Mouse (Mus musculus) A20 (cell line): ENCODE data around the gene Gpr152.

Experiments
- DNase-seq: peaks from one replicate; pipeline ENCODE4 v3.0.0-alpha.2; 2011; ENCODE audit warnings: low read depth, low spot score

Gene Gpr152

DNA sequence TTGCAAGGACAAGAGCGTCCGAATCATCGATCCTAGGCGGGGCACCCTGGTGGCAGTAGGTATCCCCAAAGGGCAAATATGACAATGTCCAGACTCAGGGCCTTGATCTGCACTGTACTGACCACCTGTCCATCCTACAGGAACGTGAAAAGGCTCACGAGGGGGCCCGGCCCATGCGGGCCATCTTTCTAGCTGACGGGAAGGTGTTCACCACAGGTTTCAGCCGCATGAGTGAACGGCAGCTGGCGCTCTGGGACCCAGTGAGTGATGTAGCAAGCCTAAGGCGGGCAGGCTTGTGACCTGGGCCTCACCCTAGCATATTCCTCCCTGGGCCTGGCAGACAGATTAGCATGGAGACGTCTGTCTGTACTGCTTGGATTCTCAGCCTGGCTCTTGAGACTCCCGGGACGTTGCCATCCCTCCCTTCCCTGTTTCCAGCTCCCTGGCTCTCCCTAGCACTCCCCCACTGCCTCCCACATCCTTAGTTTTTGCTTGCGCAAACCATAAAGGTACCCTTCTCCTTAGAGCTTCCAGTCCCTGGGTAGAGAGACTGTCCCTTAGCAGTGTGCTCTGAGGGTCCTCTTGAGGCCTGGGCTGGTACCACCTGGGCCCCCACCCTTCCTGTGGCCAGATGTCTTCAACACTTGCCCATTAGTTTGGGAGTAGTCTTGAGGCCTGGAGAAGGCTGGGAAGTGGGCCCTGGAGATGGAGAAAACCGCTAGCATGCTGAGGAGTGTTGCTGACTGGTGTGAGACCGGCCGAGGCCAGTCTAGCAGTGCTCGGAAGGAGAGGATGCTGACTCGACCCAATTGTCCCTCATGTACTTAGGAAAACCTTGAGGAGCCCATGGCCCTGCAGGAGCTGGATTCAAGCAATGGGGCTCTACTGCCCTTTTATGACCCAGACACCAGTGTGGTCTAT, 11.2 kb downstream of the Gpr152 start:
- DNase-seq, result no peak

DNA sequence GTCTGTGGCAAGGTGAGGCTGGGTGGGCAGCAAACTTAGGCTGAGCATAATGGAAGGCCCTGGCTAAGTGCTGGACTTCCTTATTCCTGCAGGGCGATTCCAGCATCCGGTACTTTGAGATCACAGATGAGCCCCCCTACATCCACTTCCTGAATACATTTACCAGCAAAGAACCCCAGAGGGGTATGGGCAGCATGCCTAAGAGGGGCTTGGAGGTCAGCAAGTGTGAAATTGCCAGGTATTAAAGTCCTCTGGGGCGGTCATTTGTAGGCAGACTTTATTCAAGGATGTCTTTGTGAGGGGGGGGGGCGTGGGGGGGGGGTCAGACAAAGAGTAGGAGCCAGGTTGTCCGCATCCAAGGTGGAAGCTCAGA, 11.9 kb downstream of the Gpr152 start:
- no peak for DNase-seq

DNA sequence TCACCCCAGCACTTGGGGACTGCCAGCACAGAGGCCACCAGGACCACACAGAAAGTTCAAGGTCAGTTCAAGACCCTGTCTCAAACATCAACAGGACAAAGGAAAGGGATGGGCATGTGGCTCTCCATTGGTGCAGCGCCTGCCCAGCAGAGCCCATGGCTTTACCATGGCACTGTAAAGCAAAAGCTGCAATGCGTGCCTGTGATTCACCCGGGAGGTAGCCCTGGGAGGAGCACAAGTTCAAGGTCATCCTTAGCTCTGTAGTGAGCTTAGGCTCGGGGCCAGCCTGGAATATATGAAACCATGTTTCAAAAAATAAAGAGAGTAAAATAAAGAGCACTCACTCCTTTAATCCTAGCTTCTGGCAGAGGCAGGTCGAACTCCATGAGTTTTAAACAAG, 12.3 kb downstream of the Gpr152 start:
- no peak for DNase-seq

DNA sequence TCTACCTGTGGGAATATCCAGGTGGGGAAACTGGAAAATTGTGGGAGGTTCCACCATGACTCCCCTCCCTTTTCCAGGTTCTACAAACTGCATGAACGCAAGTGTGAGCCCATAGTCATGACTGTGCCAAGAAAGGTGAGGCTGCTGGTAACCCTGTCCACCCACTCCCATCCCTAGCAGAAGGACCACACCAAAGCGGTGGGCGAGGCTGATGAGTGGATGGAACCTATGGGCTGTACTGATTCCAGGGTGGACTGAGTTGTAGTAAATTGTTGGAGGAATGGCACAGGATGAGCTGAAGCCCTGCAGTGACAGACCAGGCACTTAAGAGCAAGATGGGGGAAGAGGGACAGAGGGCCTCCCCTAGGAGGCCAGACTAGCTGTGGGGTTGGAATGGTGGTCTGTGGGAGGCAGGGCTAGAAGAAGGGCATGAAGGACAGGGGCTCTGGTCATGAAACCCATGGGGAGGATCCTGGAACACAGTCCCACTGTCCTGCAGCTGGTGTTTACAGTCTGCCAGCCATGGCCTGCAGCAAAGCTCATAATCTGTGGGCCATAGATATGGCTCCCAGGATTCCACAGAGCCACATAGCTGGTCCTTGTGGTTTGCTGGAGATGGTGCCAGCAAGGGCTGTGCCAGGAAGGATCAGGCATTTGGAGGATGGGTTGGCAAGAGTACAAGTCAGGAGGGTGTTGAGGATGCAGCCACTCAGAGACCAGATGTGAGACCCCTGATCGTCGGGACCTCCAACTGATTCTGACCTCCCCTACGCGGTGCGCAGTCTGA, 13.1 kb downstream of the Gpr152 start:
- DNase-seq, result no peak

DNA sequence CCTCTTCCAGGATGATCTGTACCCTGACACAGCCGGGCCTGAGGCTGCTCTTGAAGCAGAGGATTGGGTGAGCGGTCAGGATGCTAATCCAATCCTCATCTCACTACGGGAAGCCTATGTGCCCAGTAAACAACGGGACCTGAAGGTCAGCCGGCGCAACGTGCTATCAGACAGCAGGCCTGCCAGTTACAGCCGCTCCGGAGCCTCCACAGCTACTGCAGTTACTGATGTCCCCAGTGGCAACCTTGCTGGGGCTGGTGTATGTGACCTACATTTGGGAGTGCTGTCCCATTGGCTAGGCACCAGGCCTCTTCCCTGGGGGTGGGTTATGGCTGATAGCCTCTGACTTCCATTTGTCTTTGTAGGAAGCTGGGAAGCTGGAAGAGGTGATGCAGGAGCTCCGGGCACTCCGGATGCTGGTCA, 13.7 kb downstream of the Gpr152 start, which contains the start of gene Ptprcap:
Ptprcap (plus strand) TSS at position 373 of the 423 bp plus-strand sequence.
- DNase-seq, result no peak

DNA sequence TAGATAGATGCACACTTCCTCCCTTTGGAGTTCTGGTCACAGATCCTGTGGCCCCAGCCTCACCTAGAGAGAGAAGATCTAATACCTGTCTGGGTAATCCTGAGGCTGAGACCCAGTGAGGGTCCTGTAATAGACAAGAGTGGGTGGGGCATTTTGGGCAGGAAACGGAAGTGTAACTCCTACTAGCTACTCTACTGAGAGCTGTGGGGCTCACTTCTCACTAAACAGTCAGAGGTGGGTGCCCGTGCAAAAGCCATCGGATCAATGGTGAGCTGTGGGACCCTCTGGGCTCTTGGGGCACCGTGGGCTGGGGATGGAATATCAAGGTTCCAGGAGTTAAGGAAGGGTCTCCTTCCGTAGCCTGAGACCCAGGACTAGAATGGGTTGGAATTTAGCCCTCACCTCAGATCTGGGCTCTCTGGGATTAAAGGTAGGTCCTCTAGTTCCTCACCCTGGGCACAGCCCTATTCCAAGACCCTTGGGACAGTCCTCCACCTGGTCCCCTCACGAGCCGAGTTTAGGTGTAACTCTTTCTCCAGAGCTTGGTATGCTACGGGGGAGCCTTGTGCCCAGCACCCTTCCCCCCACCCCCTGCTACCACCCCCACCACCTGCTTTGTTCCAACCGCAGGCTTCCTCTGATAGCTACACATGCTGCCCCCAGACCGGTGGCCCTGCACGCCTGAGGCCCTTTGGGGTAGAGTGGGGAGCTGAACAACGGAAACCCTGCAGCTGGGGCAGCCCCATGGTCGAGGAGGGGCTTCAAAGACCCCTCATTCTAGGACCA, 15.0 kb downstream of the Gpr152 start:
- peak; percentile 81 for DNase-seq

DNA sequence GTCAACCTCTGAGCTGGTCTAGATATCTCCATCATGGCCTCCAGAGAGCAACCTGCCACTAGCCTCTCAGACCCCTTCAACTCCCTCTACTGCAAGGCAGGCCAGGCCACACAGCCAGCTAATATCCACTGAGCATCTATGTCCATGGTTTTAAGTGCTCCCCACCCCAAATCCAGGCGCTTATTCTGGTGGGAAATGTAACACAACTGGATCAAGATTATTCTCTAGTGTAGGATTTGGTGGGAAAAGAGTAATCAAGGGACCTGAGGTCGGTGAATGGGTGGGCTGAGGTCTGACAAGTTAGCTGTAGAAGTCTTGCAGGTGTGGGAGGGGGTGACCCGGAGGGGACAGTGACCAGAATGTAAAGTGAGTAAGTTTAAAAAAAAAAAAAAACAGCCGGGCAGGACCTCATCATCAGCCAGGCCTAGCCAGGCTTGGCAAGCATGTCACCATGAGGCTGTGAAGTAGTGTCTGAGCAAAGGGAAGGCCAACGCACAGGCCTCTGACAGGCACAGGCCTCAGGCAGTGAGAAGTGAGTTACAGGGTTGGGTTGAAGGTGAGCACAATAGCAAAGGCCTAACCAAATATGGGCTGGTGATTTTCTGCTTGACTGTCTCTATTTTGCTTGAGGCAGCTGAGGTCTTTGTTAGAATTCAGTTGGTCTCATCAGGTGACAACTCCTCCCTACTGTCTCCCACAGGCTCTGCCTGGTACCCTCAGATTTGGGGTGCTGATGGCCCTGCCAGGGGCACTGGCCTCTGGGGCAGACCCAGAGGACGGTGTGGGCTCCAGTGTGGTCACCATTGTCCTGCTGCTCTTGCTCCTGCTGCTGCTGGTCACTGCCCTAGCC, 15.9 kb downstream of the Gpr152 start:
- DNase-seq, result peak; percentile 71

DNA sequence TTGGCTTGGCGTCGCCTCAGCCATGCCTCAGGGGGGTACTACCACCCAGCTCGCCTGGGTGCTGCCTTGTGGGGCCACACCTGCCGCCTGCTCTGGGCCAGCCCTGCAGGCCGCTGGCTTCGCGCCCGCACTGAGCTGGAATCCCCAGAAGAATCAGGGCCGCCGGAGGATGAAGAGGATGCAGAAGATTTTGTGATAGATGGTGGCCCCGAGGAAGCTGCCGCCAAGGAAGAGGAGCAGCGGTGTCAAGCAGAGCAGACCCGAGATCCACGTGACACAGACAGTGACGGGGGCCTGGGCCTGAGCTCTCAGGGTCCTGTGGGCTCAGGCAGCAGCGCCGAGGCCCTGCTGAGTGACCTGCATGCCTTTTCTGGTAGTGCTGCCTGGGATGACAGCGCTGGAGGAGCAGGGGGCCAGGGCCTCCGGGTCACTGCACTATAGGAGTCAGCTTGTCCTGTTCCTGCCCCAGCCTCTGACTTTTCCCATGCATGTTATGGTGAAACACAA, 16.5 kb downstream of the Gpr152 start:
- no peak for DNase-seq

DNA sequence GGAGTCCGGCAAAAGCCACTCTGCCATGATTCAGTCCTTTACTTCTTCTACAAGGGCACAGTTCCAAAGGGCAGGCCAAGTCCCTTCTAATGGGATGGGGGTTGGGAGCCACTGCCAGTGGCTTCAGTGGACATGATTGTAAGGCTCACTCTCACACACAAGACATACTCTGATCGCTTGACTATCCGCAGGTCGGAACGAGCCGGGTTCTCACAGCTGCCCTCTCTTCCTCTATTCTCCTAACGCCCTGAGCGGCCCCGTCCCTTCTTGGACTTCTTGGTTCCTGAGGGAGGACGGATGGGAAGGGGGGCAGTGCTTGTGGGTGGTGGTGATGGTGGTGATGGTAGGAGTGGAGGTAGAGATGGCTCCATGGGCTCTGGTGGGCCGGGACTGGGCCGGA, 17.2 kb downstream of the Gpr152 start:
- DNase-seq, result no peak

DNA sequence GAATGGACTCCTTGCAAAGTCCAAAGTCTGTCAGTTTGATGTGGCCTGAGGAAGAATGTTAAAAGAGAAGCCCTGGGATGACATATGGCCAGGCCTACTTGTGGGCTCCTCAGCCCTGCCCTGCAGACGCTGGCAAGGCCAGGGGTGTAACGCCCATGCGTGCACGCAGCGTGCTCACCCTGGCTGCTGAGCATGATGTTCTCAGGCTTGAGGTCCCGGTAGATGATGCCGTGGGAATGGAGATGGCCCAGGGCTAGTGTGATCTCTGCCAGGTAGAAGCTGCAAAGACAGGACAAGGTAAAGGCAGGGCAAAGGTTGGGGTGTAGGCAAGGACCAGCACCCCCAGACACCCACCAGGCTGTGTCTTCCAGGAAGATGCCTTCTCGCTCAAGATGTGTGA, 19.5 kb downstream of the Gpr152 start:
- DNase-seq, result no peak

DNA sequence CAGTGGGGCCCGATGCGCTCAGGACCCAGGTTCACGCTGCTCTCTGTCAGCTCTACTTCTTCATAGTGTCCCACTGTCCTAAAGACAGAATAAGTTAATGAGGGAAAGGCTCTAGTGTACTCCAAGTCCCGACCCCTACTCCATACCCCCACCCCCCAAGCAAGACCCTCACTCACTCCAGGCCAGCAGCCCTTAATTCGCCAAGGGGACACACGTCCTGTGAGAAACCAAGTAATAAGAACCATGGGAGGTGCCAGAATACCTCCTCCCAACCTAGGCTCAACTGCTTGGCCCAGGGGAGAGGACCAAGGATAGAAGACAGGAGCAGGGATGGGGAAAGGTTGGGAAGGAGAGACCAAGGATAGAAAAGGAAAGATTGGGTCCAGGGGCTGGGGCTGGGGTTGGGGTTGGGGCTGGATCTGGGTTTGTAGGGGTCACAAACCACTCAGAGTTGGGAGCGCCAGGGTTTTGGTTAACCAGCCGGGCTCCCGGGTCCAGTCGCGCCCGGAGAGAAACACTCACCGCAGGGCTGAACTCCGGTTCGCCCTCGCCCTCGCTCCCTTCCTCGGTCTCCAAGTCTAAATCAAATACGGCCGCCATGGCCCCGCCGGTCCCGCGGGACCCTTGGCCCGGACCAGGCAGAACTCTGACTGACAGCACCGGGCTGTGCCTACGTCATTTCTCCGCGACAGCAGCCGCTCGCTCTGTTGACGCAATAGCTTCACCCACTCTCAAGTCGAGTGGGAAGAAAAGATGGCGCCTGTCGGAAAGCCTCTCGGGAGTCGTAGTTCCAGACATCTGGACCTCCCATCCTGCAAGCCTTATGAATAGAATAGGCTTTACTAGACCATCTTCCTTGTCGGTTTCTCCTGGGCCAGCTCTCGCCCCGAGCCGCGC, 23.3 kb downstream of the Gpr152 start, which contains the start of gene Rps6kb2:
Rps6kb2 (minus strand) TSS at position 709 of the 897 bp plus-strand sequence.
- DNase-seq, result peak; percentile 95

DNA sequence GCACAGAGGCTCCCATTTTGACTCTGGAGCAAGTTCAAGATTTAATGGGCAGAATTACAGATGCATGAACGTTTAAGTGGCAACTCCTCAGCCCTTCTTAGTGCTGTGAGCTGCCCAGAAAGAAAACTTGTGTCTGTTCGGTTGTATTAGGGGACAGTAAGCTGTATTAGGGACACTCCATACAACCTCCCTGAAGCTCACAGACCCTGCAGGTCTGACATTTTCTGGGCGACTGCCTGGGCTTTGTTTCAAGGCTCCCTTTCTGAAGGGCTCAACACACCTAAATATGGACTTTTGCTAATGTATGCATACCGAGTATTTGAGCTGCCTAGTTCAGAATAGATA, 23.9 kb downstream of the Gpr152 start:
- no peak for DNase-seq

DNA sequence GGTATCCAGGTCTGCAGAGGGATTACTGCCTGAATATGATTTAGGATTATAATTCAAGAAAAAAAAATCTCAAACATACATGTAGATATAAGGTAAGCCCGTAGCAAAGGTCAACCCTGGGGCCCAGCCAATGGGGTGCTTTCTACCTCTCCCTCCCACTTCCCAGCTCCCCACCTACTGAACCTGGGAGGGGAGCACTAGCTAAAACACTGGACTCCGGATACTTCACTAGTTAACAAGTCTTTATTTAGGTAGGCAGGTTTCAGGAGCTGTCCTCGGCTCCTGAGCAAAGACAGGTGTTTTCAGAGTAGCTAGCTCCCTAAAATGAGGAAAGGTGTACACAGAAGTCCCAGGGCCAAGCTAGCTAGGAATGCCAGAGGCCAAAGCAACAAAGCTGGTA, 24.5 kb downstream of the Gpr152 start:
- no peak for DNase-seq

DNA sequence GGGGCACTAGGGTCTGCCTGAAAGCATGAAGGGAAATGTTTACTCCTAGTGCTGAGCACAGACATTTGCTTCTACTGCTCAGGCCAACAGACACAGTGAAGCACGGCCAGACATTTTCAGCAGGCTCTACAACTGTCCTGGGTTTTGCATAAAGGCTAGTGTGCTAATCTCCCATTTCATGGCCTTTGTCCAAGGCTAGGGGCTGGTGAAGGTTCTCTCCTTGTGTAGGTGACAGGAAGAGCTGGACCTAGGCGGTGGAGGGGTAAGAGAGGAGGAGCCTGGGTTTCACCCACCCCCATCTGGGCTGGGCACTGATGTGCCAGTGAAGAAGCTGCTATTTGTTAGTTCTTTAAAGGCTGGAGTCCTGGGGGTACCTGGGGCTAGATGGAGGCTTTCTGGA, 25.1 kb downstream of the Gpr152 start:
- DNase-seq, result peak; percentile 34

DNA sequence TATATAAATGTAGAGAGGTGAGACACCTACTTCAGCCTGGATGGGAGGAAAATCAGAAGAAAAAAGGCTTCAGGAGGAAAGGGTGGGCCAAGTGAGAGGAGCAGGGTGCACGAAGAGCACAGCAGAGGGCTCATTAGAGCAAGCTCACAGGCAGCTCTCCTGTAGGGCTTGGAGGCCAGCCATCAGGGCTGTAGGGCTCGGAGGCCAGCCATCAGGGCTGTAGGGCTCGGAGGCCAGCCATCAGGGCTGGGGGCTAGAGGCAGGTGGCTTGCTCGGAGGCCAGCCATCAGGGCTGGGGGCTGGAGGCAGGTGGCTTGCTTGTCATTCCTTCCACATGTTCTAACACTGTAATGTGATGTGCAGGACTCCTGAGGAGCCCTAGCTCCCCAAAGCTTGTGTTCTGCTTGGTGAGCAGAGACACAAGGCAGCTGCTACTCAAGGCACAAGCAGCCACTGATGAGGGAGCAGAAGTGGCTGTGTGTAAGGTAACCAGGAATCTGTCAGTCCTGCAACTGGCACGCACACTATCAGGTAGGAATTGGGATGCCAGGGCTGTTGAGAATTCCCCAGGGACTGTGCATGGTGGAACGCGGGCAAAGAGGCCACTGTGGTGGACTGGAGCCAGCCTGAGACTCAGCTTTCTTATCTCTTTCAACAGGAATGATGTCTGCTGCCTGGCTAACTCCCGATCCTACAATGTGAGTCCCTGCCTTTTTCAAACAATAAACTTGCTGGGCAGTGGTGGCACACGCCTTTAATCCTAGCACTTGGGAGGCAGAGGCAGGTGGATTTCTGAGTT, 27.3 kb downstream of the Gpr152 start:
- DNase-seq, result no peak

DNA sequence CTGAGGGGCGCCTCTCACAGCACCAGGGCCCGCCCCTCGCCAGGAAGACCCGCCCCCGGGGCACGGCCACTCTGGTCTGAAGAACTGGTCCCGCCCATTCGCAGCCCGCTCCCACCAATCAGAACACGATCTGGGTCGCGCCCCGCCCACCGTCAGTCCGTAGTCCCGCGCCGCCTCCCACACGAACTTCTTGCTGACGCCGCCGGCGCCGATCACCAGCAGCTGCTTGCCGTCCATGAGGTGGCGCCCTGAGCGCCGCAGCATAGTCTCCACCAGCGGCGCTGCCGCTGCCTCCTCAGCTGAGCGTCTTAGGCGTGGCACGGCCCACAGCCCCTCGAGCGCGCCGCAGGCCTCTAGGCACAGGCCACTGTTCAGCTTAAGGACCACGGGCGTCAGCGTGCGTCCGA, 29.8 kb downstream of the Gpr152 start:
- peak; percentile 99 for DNase-seq

DNA sequence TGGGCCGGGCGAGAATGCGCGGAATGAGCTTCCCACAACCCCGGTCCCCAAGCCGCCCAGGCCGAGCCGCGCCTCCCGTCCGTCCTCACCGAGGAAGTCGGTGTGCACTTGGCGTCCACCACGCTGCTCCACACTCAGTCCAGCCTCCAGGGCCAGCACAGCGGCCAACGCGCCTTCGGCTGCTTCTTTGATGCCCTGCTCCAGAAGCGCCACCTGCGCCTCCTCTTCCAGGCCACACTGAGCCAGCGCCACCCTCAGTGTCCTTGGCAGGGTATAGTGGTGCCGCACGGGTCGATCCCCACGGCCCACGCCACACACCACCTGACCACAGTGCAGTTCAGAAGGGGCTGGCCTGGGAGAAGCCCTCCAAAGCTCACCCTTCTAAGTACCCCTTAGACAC, 30.2 kb downstream of the Gpr152 start:
- no peak for DNase-seq

DNA sequence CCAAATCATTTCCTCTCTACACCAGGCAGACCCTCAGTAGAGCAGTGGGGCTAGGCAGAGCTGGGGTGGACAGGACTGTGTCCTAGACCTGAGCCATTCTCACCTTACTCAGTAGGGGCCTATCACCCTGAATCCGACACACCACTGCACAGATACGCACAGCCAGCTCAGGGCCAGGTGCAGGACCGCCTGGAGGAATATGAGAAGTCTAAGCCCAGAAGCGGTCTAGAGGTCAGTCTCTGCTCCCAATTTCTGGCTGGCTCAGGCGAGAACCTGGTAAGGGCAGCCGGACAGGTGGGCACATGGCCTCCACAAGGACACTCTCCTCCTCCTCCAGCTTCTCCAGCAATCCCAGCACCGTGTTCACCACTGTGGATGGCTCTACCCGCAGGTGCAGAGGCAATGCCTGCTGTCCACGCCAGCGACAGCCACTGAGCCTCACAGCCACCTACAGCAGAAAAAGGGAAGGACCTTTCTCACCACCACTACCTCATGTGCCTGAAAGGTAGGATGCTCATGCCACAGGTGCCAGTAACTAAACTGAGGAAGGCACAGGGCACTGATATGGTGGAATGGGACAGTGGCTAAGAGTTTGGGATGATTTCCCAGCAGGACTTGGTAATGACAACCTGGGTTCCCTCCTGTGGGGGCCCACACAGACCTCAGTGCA, 31.3 kb downstream of the Gpr152 start:
- no peak for DNase-seq
